Mouse (Mus musculus): Measurements from ENCODE around the gene Zfp512b.

GRCm38 (mm10) chr2:181582939-181583338 is 9.7 kb downstream of the Zfp512b start:
- TF ChIP-seq CTCF (IDR thresholded peaks at IDR 0.05; ENCODE audit: extremely low read depth, insufficient read depth, low read length), result no peak
- TF ChIP-seq POLR2A (IDR thresholded peaks at IDR 0.05; ENCODE audit: extremely low read depth, insufficient read depth, low read length), result no peak
